Mouse (Mus musculus) CD4-positive, CD25-positive, alpha-beta regulatory T cell, adult 4 months (primary cell): ENCODE data around the gene Slc6a14. TPM values are rescaled to one million over a fixed set of nuclear protein-coding genes. Genes with fewer than 3 reads are reported as not detected.

Experiments
- ATAC-seq: one replicate; pipeline ENCODE4 v1.8.0; 2017
- polyA plus RNA-seq, 2 experiments: library from polyadenylated mRNA; unstranded; fragments of 100-300 nt; shearing (Covaris generic); gene quantifications; one replicate each; pipeline ENCODE4 v1.2.1; 2017

Gene Slc6a14
- polyA plus RNA-seq = not detected

GRCm38 (mm10) chrX:21714829-21715228 lies at the start of gene Slc6a14:
Slc6a14 (plus strand) TSS chrX:21714896.
- ATAC-seq = no peak

GRCm38 (mm10) chrX:21670896-21671295 lies 43.8 kb upstream of the Slc6a14 start:
- no peak for ATAC-seq

- no peak for ATAC-seq
Observed at GRCm38 (mm10) chrX:21695220-21695619, 19.5 kb upstream of the Slc6a14 start.

GRCm38 (mm10) chrX:21695687-21696086 lies 19.0 kb upstream of the Slc6a14 start:
- no peak for ATAC-seq

- no peak for ATAC-seq
Observed at GRCm38 (mm10) chrX:21701646-21702045, 13.1 kb upstream of the Slc6a14 start.

GRCm38 (mm10) chrX:21704470-21704869 lies 10.2 kb upstream of the Slc6a14 start:
- no peak for ATAC-seq

GRCm38 (mm10) chrX:21715293-21715692 lies 597 bp downstream of the Slc6a14 start:
- ATAC-seq = no peak

- no peak for ATAC-seq
Observed at GRCm38 (mm10) chrX:21716885-21717284, 2.2 kb downstream of the Slc6a14 start.

GRCm38 (mm10) chrX:21744997-21745396 lies 30.3 kb downstream of the Slc6a14 start, which contains the start of gene Gm28269:
Gm28269 (minus strand) TSS chrX:21745097.
- no peak for ATAC-seq

Other genes starting within 250 kb of the Slc6a14 start
- gene Agtr2, start 230.4 kb upstream of the Slc6a14 start, polyA plus RNA-seq = not detected
- gene Gm28269, start 30.2 kb downstream of the Slc6a14 start, polyA plus RNA-seq = not detected